Mouse (Mus musculus): ENCODE results near the gene Gpx8.

DNA sequence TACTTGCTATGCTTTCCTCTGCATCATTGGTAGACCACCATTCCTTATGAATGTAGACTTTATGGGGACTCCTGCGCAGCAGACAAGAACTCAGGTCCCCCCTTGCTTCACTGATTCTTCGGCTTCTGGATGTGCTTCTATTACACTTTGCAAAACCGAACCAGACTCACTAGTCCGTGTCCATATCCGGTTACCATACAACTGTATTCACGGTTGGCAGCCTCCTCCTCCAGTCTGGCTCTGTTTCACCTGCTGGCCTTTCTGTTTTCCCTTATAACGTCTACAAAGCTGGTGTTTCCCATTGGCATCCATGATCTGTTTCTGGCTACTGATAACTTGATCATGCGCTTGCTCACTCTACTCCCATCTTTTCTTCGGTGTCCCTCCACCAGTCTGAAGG, 18.3 kb upstream of the Gpx8 start:
- TF ChIP-seq CTCF (IDR thresholded peaks at IDR 0.05; ENCODE audit: insufficient read depth, low read length), result no peak
- no peak for TF ChIP-seq POLR2A (IDR thresholded peaks at IDR 0.05; ENCODE audit: borderline replicate concordance, extremely low read depth, low read depth, low read length)
